Comparison of ENCODE assay signal across 9 mouse cellular contexts in the genomic region with DNA sequence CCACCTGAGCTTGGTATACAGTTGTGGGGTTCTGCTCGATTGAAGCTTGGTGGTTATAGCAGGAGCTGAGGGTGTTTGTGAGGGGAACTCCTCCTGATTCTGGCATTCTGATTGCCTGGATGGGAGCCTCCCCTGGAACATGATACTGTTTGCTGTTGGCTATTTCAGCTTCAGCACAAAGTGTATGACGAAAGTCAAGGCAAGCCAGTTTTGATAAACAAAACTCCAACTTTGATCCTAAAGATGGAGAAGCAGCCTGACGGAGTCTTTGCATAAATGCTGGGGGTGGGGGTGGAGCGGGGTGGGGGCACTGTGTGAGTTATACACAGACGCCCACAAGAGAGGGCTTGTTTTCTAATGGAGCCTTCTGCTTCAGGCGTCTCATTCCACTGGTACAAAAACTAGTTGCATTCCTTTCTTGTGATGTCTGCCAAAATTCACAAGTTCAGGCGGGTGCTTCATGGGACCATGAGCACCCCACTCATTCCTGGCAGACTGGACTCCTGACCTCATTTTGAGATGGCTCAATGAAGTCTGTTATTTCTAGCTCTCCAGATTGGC. TPM values are rescaled to one million over a fixed set of nuclear protein-coding genes. Genes with fewer than 3 reads are reported as not detected.
DNase-seq lines count a peak whose midpoint lies in the region; ATAC-seq and TF ChIP-seq lines count a peak whose summit lies in the region.
"Had no signal": no experiment of that assay in that cellular context is flagged by ENCODE, and none has a peak within 500 bp of the region (broad histone marks: within the 10 kb centered on the region; RNA-seq: fewer than 3 reads in every experiment).

No protein-coding gene starts in this region.

- TF ChIP-seq EP300 in liver, postnatal 0 days (IDR thresholded peaks at IDR 0.05; ENCODE audit: low read depth), result no peak; the same call in 1 of the 2 replicates

- H3K36me3 ChIP-seq in embryonic facial prominence, embryonic 11.5 days (replicated peaks; ENCODE audit: control insufficient read depth, insufficient read depth, low read depth, low read length), result no peaks in the 10 kb centered on the region
- no peaks in the 10 kb centered on the region for H3K36me3 ChIP-seq in heart, embryonic 15.5 days
- no peaks in the 10 kb centered on the region for H3K36me3 ChIP-seq in liver, postnatal 0 days (replicated peaks; ENCODE audit: insufficient read depth, low read length)

- ATAC-seq in embryonic facial prominence, embryonic 11.5 days (replicated peaks; ENCODE audit: insufficient number of reproducible peaks, low FRiP score, low TSS enrichment, low read depth), result 0 out of 2 replicates have a peak, but pooled peaks have one; percentile 23
- peak; percentile 64 for ATAC-seq in heart, embryonic 15.5 days (replicated peaks; ENCODE audit: insufficient number of reproducible peaks, insufficient read depth, low FRiP score, low read depth)
- ATAC-seq in liver, postnatal 0 days, result peak; percentile 86

- no peak overlapping the region for H3K9ac ChIP-seq in embryonic facial prominence, embryonic 11.5 days (replicated peaks; ENCODE audit: low read length)
- no peak overlapping the region for H3K9ac ChIP-seq in heart, embryonic 15.5 days
- no peak overlapping the region for H3K9ac ChIP-seq in liver, postnatal 0 days (replicated peaks)

- H3K4me2 ChIP-seq in embryonic facial prominence, embryonic 11.5 days (ENCODE audit: low read depth, low read length), result no peak overlapping the region
- H3K4me2 ChIP-seq in heart, embryonic 15.5 days, result peak overlapping the region; percentile 22
- 0 out of 2 replicates have a peak overlapping the region, but pooled peaks have one; percentile 32 for H3K4me2 ChIP-seq in liver, postnatal 0 days (ENCODE audit: low read depth, low read length)

- DNase-seq in layer of hippocampus, postnatal 14 days (ENCODE audit: low spot score in 2 of 2), result peak; percentile 12 to 24
- DNase-seq in layer of hippocampus, adult 9-10 months (ENCODE audit: low spot score), result no peak
- DNase-seq in embryonic facial prominence, embryonic 11.5 days (ENCODE audit: low spot score), result peak; percentile 37
- DNase-seq in liver, postnatal 0 days, result peak; percentile 52
- no peak for DNase-seq in spleen, postnatal 14 days (ENCODE audit: low spot score in 2 of 2)
- DNase-seq in MN1 (ENCODE audit: low spot score), result no peak
- no peak for DNase-seq in cerebellum, adult 11 months

- no peaks in the 10 kb centered on the region for H3K4me1 ChIP-seq in embryonic facial prominence, embryonic 11.5 days (ENCODE audit: control insufficient read depth, insufficient read depth, low read length)
- peaks cover 16% of the 10 kb centered on the region for H3K4me1 ChIP-seq in heart, embryonic 15.5 days (replicated peaks)
- H3K4me1 ChIP-seq in liver, postnatal 0 days (ENCODE audit: insufficient read depth), result peaks cover 23% of the 10 kb centered on the region

- H3K9me3 ChIP-seq in embryonic facial prominence, embryonic 11.5 days (replicated peaks; ENCODE audit: control insufficient read depth, low read length), result no peaks in the 10 kb centered on the region
- no peaks in the 10 kb centered on the region for H3K9me3 ChIP-seq in heart, embryonic 15.5 days (replicated peaks)
- no peaks in the 10 kb centered on the region for H3K9me3 ChIP-seq in liver, postnatal 0 days (ENCODE audit: low read length)

- no peak overlapping the region for H3K27ac ChIP-seq in embryonic facial prominence, embryonic 11.5 days (replicated peaks; ENCODE audit: low read depth, low read length)
- peak overlapping the region; percentile 50 for H3K27ac ChIP-seq in heart, embryonic 15.5 days
- H3K27ac ChIP-seq in liver, postnatal 0 days (ENCODE audit: low read depth), result peak overlapping the region; percentile 94
- H3K27ac ChIP-seq: layer of hippocampus, adult 2 months had no signal

- 45% methylated on average over 7 of the region's 7 CpGs for WGBS in embryonic facial prominence, embryonic 11.5 days
- WGBS in heart, embryonic 15.5 days, result 31% methylated on average over 7 of the region's 7 CpGs
- 53% methylated on average over 7 of the region's 7 CpGs for WGBS in liver, postnatal 0 days (ENCODE audit: insufficient replicate concordance)

- no peak overlapping the region for H3K4me3 ChIP-seq in embryonic facial prominence, embryonic 11.5 days (ENCODE audit: low read depth, low read length)
- H3K4me3 ChIP-seq in heart, embryonic 15.5 days, result no peak overlapping the region
- no peak overlapping the region for H3K4me3 ChIP-seq in liver, postnatal 0 days (ENCODE audit: low read depth, low read length)
- H3K4me3 ChIP-seq: layer of hippocampus, adult 2 months had no signal

- TF ChIP-seq CTCF in liver, postnatal 0 days (IDR thresholded peaks at IDR 0.05; ENCODE audit: low read depth), result no peak

- H3K27me3 ChIP-seq in embryonic facial prominence, embryonic 11.5 days (ENCODE audit: control insufficient read depth, insufficient read depth, low read length), result no peaks in the 10 kb centered on the region
- no peaks in the 10 kb centered on the region for H3K27me3 ChIP-seq in heart, embryonic 15.5 days
- H3K27me3 ChIP-seq in liver, postnatal 0 days (ENCODE audit: insufficient read depth, low read length), result no peaks in the 10 kb centered on the region

RNA-seq across cellular contexts. Expression of a gene that starts 30.2 kb away (rescaled TPM):
- total RNA-seq in layer of hippocampus, postnatal 14 days (2021), result 100 to 1,000 TPM; 161 to 178 TPM
- 151 and 163 TPM in 2 replicates for polyA plus RNA-seq in embryonic facial prominence, embryonic 11.5 days (2014; fragmentation: Nextera tagmentation; extraction: Ambion mirVana)
- 246 and 363 TPM in 2 replicates for polyA plus RNA-seq in heart, embryonic 15.5 days (2015; fragmentation: Nextera tagmentation; extraction: Ambion mirVana)
- polyA plus RNA-seq in liver, postnatal 0 days (2015; fragmentation: Nextera tagmentation; extraction: Ambion mirVana), result 1,130 and 1,294 TPM in 2 replicates

RNA-seq across cellular contexts. Expression of a gene that starts 31.2 kb away (rescaled TPM):
- total RNA-seq in layer of hippocampus, postnatal 14 days (2021), result 10 to 100 TPM in 1 of 2 experiments, 1 to 10 TPM in 1; 8.5 to 11.2 TPM
- 6.7 and 9.6 TPM in 2 replicates for polyA plus RNA-seq in embryonic facial prominence, embryonic 11.5 days (2014; fragmentation: Nextera tagmentation; extraction: Ambion mirVana)
- polyA plus RNA-seq in heart, embryonic 15.5 days (2015; fragmentation: Nextera tagmentation; extraction: Ambion mirVana), result 6.0 and 10.5 TPM in 2 replicates
- polyA plus RNA-seq in liver, postnatal 0 days (2015; fragmentation: Nextera tagmentation; extraction: Ambion mirVana), result 4.5 and 4.8 TPM in 2 replicates

Comparison
In these comparisons a context has a peak if more than half of its experiments do, and no peak if none do; other contexts are left out.
1. DNase-seq: peak in layer of hippocampus, postnatal 14 days (2 of 2), embryonic facial prominence, embryonic 11.5 days (single experiment) and liver, postnatal 0 days (single experiment); none in layer of hippocampus, adult 9-10 months (single experiment), spleen, postnatal 14 days (0 of 2), MN1 (single experiment) and cerebellum, adult 11 months (single experiment).
2. ATAC-seq: peak in every context shown above with its lines; median percentile 86 in liver, postnatal 0 days; 64 in heart, embryonic 15.5 days; 23 in embryonic facial prominence, embryonic 11.5 days.